Mouse (Mus musculus): ENCODE measurements at regions not wholly inside any gene's neighbourhood (a gene's known extent, or its start where the extent isn't known, plus 50 kb on each side); places are given as distances from the start of the nearest gene placed in this dataset.

DNA sequence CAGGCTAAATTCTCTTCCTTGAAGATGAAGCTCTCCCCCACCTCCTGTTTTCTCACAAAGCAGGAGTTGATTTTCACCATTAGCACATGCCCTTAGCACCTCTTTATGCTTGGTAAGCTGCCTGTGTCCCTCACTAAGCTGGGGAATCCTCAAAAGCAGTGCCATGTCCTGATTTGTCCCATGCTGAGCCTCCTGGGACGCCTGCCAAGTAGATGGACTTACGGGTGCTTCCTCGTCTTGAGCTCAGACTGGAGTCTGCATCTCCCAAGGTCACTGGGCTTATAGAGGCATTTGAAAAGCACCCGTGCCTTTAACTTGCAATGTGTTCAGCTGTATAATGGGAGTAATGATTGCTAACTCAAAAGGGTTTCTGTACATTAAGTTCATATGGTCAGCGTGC lies 247.1 kb upstream of the Trpc7 start:
- no peak for TF ChIP-seq CTCF (IDR thresholded peaks at IDR 0.05; ENCODE audit: control insufficient read depth, insufficient read depth, insufficient replicate concordance, low read depth, low read length)
- no peak for TF ChIP-seq POLR2A (IDR thresholded peaks at IDR 0.05; ENCODE audit: control insufficient read depth, low read depth, low read length)
